Mouse (Mus musculus): ENCODE results near the gene Tmem108. TPM values are rescaled to one million over a fixed set of nuclear protein-coding genes. Genes with fewer than 3 reads are reported as not detected.

Gene Tmem108
- polyA plus RNA-seq, 1 experiment, result 6.1 TPM

- Histone ChIP-seq H3K4me3 (ENCODE audit: control insufficient read depth, insufficient read depth, low read length) (no peak overlapping the region), H3K27ac (ENCODE audit: control insufficient read depth, insufficient read depth, low read length) (no peak overlapping the region), H3K27me3 (ENCODE audit: control insufficient read depth, insufficient read depth, low read length) (no peaks in the 10 kb centered on the region), H3K36me3 (ENCODE audit: control insufficient read depth, insufficient read depth, low read length) (no peaks in the 10 kb centered on the region), H3K4me1 (replicated peaks; ENCODE audit: control insufficient read depth, insufficient read depth, low read length) (no peaks in the 10 kb centered on the region)
- DNase-seq, result no peak
- TF ChIP-seq POLR2A (IDR thresholded peaks at IDR 0.05; ENCODE audit: control insufficient read depth, extremely low read depth, insufficient read depth, low read length, poor library complexity), result no peak
- TF ChIP-seq CTCF (IDR thresholded peaks at IDR 0.05; ENCODE audit: borderline replicate concordance, control insufficient read depth, extremely low read depth, insufficient read depth, low read length, poor library complexity), result no peak
- WGBS, result 94% methylated on average over 13 of the region's 13 CpGs
Measured at GRCm38 (mm10) chr9:103608161-103609058, 153.2 kb downstream of the Tmem108 start.

- TF ChIP-seq CTCF (IDR thresholded peaks at IDR 0.05; ENCODE audit: borderline replicate concordance, control insufficient read depth, extremely low read depth, insufficient read depth, low read length, poor library complexity) (no peak), POLR2A (IDR thresholded peaks at IDR 0.05; ENCODE audit: control insufficient read depth, extremely low read depth, insufficient read depth, low read length, poor library complexity) (no peak)
- WGBS, result 96% methylated on average over 1 of the region's 1 CpGs
- no peak overlapping the region for H3K27ac ChIP-seq (ENCODE audit: control insufficient read depth, insufficient read depth, low read length)
Measured at GRCm38 (mm10) chr9:103606056-103606455, 155.6 kb downstream of the Tmem108 start.

GRCm38 (mm10) chr9:103603792-103604191 is 157.8 kb downstream of the Tmem108 start:
- DNase-seq, result no peak
- no peaks in the 10 kb centered on the region for H3K27me3 ChIP-seq (ENCODE audit: control insufficient read depth, insufficient read depth, low read length)
- no peak overlapping the region for H3K27ac ChIP-seq (ENCODE audit: control insufficient read depth, insufficient read depth, low read length)
- H3K4me1 ChIP-seq (replicated peaks; ENCODE audit: control insufficient read depth, insufficient read depth, low read length), result no peaks in the 10 kb centered on the region
- no peak overlapping the region for H3K4me3 ChIP-seq (ENCODE audit: control insufficient read depth, insufficient read depth, low read length)
- no peaks in the 10 kb centered on the region for H3K36me3 ChIP-seq (ENCODE audit: control insufficient read depth, insufficient read depth, low read length)
- WGBS, result 53% methylated on average over 6 of the region's 6 CpGs
- TF ChIP-seq POLR2A (IDR thresholded peaks at IDR 0.05; ENCODE audit: control insufficient read depth, extremely low read depth, insufficient read depth, low read length, poor library complexity) (no peak), CTCF (IDR thresholded peaks at IDR 0.05; ENCODE audit: borderline replicate concordance, control insufficient read depth, extremely low read depth, insufficient read depth, low read length, poor library complexity) (no peak)

More at GRCm38 (mm10) chr9:103606056-103606455, 155.6 kb downstream of the Tmem108 start:
- no peaks in the 10 kb centered on the region for H3K27me3 ChIP-seq (ENCODE audit: control insufficient read depth, insufficient read depth, low read length)
- no peaks in the 10 kb centered on the region for H3K36me3 ChIP-seq (ENCODE audit: control insufficient read depth, insufficient read depth, low read length)
- no peaks in the 10 kb centered on the region for H3K4me1 ChIP-seq (replicated peaks; ENCODE audit: control insufficient read depth, insufficient read depth, low read length)
- no peak overlapping the region for H3K4me3 ChIP-seq (ENCODE audit: control insufficient read depth, insufficient read depth, low read length)
- DNase-seq, result no peak

- Histone ChIP-seq H3K27ac (ENCODE audit: control insufficient read depth, insufficient read depth, low read length) (no peak overlapping the region), H3K27me3 (ENCODE audit: control insufficient read depth, insufficient read depth, low read length) (no peaks in the 10 kb centered on the region), H3K4me1 (replicated peaks; ENCODE audit: control insufficient read depth, insufficient read depth, low read length) (no peaks in the 10 kb centered on the region), H3K4me3 (ENCODE audit: control insufficient read depth, insufficient read depth, low read length) (no peak overlapping the region), H3K36me3 (ENCODE audit: control insufficient read depth, insufficient read depth, low read length) (no peaks in the 10 kb centered on the region)
- 94% methylated on average over 4 of the region's 4 CpGs for WGBS
- TF ChIP-seq CTCF (IDR thresholded peaks at IDR 0.05; ENCODE audit: borderline replicate concordance, control insufficient read depth, extremely low read depth, insufficient read depth, low read length, poor library complexity) (no peak), POLR2A (IDR thresholded peaks at IDR 0.05; ENCODE audit: control insufficient read depth, extremely low read depth, insufficient read depth, low read length, poor library complexity) (no peak)
- DNase-seq, result no peak
Measured at GRCm38 (mm10) chr9:103601878-103602277, 159.8 kb downstream of the Tmem108 start.

- Histone ChIP-seq H3K27me3 (ENCODE audit: control insufficient read depth, insufficient read depth, low read length) (no peaks in the 10 kb centered on the region), H3K4me3 (ENCODE audit: control insufficient read depth, insufficient read depth, low read length) (no peak overlapping the region), H3K27ac (ENCODE audit: control insufficient read depth, insufficient read depth, low read length) (no peak overlapping the region), H3K4me1 (replicated peaks; ENCODE audit: control insufficient read depth, insufficient read depth, low read length) (no peaks in the 10 kb centered on the region), H3K36me3 (ENCODE audit: control insufficient read depth, insufficient read depth, low read length) (no peaks in the 10 kb centered on the region)
- WGBS, result 61% methylated on average over 3 of the region's 3 CpGs
- no peak for DNase-seq
- no peak for TF ChIP-seq POLR2A (IDR thresholded peaks at IDR 0.05; ENCODE audit: control insufficient read depth, extremely low read depth, insufficient read depth, low read length, poor library complexity)
Measured at GRCm38 (mm10) chr9:103600834-103601233, 160.8 kb downstream of the Tmem108 start.

- 92% methylated on average over 3 of the region's 3 CpGs for WGBS
- H3K27ac ChIP-seq (ENCODE audit: control insufficient read depth, insufficient read depth, low read length), result no peak overlapping the region
- DNase-seq, result no peak
- H3K4me3 ChIP-seq (ENCODE audit: control insufficient read depth, insufficient read depth, low read length), result no peak overlapping the region
- no peaks in the 10 kb centered on the region for H3K27me3 ChIP-seq (ENCODE audit: control insufficient read depth, insufficient read depth, low read length)
- TF ChIP-seq POLR2A (IDR thresholded peaks at IDR 0.05; ENCODE audit: control insufficient read depth, extremely low read depth, insufficient read depth, low read length, poor library complexity) (no peak), CTCF (IDR thresholded peaks at IDR 0.05; ENCODE audit: borderline replicate concordance, control insufficient read depth, extremely low read depth, insufficient read depth, low read length, poor library complexity) (no peak)
- H3K36me3 ChIP-seq (ENCODE audit: control insufficient read depth, insufficient read depth, low read length), result no peaks in the 10 kb centered on the region
- no peaks in the 10 kb centered on the region for H3K4me1 ChIP-seq (replicated peaks; ENCODE audit: control insufficient read depth, insufficient read depth, low read length)
Measured at GRCm38 (mm10) chr9:103599908-103600307, 161.7 kb downstream of the Tmem108 start.

Measured in thymus, adult 2 months (tissue).